Mouse (Mus musculus) testis, postnatal 14 days (tissue): Measurements from ENCODE around the gene Mrpl9.

ENCODE experiments used
- DNase-seq: peaks from one replicate; pipeline ENCODE4 v3.0.0; 2021; ENCODE audit warnings: low spot score

Gene Mrpl9

DNA sequence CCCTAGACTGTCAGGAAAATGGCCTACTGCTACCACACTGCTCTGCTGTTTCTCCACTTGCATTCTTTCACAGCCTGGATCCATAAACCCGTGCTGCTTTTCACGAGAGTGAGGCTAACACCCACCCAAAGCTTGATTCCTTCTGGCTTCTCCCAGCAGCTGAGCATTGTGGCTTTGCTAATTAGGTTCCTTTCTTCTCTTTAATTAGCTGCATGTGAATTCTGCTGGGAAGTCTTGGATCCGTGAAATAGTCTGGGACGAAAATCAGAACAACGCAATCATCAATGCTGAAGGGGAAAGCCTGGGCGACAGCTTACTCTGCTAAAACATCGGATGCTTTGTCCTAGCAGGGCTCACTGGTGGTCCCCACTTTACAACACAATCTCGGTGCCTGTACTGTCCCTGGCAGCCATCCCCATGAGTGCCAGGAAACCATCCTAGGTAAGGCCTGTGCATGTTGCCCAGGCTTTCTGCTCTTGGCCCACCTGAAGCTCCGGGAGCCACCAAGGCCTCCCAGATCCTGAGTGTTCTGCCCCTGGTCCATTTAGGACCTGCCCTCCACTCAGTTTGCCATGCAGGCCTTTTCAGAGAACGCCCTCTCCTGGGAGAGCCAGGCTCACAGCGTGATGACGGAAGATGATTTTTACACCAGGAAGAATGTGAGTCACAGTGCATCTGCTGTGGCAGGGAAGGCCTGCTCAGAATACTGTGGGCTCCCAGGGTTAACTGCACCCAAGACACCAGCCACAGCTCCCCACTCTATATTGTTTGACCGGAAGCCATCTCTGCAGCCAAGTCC lies 22.7 kb downstream of the Mrpl9 start:
- no peak for DNase-seq

DNA sequence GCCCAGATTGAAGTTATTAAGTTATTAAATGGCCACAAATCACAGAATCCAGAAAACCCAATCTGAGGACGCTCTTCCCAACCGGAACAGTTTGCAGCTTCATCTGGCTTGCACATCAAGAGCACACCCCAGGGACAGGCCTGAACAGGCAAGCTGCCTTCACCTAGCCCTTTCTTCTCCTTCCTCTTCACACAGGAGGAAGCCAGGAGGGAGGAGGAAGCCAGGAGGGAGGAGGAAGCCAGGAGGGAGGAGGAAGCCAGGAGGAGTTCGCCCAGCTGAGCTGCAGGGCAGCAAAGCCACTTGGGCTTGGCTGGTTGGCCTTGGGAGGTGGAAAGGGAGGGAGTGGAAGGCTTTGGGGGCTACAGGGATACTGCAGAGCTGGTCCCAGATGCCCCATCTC lies 25.8 kb downstream of the Mrpl9 start:
- no peak for DNase-seq

DNA sequence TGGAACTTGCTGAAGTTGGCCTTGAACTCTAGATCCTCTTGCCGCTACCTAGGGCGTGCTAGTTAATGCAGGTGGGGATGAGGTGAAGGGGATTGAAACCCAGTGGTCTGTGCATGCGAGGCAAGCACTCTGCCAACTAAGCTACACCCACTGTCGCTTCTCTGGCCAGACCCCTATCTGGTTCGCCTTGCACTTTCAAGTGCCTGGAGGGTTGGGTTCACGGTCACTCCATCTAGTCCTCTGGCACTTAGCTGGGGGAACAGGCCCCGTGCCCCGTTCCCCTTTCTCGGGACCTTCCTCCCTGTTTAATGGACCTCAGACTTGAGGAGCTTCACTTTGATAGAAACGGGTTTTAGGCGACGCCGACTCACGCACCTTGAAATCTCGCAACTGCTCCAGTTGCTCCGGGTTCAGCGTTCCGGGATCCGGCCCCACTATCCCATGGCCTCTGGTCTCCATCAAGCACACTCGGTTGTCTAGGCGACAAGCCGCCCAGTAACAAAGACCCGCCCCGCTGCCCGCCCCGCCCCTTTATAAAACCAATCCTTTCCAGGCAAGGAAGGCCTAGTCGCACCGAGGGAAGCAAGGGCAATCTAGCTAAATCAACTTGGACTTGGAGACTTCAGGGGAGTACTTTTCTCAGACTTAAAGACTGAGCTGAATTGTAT lies 29.5 kb downstream of the Mrpl9 start:
- peak; percentile 38 for DNase-seq

DNA sequence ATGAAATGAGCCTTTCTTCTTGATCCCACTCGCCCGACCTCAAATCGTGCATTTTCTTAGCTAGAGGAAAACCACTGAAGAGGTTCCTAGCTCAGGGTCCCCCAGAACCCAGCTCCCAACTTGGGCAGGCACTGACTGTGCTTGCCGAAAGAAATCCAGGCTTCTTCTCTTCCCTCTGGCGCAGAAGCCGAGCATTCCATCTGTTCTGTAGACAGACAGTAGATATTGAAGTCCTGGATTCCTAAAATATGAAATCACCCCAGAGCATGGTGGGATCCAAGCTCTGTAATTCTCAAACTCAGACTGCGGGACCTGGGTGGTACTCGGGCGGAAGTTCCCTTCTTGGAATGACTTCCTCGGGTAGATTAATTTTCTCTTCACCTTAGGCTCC lies 30.0 kb downstream of the Mrpl9 start:
- no peak for DNase-seq

DNA sequence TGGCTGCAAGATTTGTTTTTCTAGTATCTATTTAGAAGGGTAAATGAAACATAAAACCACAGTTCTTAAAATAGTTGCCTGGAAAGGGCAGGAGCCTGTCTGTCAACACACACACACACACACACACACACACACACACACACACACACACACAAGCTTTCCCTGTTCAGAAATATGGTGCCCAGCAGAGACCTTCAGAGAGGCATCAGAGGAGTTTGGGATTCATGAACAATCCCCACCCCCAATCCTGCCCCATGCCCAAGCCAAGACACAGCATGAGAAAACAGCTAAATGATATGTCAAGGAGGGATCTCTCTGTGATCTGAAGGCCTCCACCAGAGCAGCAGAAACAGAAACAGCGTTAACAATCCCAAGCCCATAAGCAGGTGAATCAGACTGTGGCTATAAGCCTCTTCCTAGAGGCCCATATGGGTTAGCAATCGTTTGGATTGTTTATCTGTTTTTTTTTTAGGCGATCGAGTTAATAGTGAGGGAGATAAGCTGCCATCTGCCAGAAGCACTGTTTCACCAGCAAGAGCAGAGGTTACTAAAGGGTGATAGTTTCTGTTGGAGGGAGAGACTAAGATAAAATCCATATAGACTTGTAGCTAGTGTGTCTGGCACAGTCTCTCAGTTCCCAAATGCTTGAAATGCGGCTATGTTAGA lies 30.6 kb downstream of the Mrpl9 start:
- no peak for DNase-seq

DNA sequence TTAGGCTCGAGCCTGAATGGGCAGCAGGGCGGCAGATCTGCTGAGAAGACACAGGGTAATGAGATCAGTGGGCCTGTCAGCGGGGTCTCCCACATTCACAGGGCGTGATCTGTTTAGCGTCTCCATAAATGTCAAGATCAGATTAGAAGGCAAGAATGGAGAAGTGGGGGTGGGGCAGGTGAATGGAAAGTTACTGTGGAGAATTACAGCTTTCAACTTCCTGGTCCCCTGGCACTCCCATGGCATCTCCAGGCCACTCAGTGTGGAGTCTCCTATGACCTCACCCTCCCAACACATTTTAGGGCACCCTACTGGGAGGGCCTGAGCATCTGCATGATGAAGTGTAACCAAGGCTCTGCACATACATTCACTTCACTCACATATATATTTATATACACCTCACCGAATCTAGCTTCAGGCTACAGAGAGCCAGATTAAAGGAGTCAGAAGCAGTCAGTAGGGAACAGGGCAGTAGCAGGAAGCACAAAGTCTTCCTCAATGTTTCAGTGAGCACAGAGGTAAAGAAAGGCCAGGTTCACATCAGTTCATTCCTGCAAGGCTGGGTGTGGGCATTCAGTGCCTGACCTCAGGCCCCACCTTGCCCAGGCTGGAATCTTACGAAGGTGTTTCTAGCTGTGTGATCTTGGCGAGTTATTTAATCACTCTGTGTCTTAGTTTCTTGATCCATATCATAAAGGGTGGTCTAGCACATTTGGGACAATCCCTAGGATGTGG lies 33.4 kb downstream of the Mrpl9 start:
- DNase-seq, result no peak

DNA sequence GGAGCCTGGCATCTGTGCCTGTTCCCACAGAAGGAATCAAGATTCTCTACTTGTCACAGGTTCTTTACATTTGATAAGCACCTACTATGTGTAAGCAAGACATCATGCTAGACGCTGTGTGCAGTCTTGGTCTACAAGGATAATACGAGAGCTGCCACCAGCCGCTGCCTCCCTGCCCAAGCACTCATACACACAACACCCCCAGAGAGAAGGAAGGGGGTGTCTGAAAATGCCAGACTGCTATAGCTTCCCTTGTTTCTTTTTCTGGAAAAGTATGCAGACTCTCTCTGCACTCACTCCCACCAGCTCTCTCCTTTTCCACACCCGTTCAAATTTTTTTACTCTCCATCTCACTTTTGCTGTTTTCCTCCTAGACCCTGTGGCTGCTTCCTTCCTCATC lies 34.3 kb downstream of the Mrpl9 start:
- no peak for DNase-seq

DNA sequence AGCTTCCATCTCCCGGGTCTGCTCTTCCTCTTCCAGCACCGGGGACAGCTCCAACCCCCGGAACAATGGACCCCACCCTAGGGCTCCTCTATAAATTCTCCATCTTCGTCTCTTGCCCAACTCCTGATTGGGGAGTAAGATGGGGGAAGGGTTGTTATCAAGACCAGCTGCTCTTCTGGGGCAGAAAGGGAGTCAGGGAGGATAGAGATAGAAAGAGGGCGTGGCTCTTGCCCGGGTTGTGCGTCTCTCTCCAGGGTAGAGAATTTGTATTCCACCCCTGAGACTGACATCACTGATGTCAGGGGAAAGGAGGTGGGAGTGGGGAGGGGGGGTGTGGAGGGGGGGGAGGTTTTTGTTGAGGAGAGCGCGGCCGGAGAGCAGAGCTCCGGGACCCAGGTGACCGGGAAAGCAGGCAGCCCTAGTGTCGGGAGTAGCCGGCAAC lies 34.9 kb downstream of the Mrpl9 start, which contains the start of gene Celf3:
Gene Celf3, plus strand, starts transcription at position 315 of the 442 bp plus-strand sequence.
- DNase-seq, result no peak

DNA sequence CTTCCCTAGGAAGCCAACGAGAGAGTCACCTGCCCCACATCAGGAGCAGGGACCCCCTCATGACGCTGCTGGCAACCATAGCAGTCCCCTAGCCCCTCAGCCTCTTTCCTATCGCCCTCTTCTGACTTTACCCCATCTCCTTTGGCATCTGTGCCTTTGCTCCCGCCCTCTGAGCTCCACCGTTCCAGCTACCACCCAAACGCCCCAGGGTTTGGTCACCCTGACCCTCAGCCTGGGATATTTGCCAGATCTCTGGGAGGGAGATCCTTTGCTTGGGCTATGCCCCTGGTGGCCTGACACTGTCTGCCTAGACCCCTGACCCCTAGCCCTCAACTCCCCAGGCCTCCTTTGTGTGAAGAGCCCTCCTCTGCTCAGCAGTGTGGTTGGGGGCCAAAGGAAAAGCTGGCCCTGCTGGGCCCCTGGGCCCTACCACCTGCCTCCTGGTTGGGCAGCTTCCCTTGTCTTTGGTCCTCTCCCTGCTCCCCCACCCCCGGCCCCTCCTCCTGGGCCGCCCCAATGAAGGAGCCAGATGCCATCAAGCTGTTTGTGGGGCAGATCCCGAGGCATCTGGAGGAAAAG lies 35.6 kb downstream of the Mrpl9 start:
- no peak for DNase-seq

DNA sequence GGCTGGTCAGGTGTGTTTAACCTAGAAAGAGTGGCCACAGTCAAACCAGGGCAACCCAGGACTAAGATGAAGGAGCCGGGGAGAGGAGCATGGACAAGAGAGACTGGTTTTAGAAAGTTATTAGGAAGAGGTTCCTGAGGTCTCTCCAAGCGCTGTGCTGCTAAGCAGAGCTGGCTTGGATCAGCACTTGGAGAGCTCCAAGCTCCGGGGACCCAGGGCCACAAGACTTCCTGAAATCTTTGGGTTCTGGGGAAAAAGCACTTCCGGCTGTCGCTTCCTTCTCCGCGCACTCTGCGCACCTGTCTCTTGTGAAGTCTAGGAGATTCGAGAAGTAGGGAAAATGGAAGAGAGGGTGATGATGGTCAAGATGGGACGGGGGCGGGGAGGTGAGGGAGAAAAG lies 36.4 kb downstream of the Mrpl9 start:
- DNase-seq, result no peak

DNA sequence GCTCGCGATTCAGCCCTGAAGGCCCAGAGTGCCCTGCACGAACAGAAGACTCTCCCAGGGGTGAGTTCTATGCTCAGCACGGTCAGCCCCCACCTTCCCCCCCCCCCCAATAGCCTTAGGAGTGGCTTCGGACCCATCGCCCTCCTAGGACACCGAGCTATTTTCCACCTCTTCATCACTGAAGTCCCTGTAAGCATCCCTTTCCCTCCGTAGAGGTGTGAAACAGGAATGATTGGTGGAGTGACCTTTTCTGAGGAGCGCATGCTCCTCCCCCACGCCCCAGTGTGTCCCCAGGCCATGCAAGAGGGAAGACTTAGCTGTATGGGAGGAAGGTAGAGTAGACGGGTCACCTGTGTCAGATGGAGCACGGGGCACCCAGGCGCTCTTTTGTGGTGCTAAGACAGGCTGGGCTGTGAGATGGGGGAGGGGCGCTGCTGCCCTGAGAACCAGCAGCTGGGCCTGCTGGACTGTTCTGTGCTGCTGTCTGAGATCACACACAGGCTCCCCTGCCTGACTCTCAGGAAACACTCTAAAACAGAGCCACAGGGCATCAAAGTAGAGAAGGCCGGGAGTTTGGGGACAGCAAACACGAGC lies 37.3 kb downstream of the Mrpl9 start, which contains the start of gene Riiad1:
Gene Riiad1, minus strand, starts transcription at position 51 of the 594 bp plus-strand sequence.
- no peak for DNase-seq

DNA sequence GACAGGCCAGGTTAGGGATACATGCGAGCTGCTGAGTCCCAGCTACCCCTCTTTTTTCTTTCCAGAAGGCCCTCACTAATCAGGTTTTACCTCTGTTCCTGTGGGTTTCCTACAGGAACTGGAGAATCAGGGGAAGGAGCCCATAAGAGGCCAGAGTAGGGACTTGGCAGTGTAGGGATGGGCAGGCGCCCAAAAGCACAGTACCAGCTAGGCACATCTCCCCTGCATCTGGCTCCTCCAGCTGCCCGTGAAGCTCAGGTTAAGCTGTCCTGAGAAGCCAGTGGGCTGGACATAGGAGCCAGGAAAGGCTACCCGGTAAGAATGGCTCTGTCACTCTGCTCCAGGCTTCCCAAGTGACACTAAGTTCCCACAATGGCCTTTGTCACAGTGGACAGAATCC lies 38.3 kb downstream of the Mrpl9 start:
- no peak for DNase-seq

DNA sequence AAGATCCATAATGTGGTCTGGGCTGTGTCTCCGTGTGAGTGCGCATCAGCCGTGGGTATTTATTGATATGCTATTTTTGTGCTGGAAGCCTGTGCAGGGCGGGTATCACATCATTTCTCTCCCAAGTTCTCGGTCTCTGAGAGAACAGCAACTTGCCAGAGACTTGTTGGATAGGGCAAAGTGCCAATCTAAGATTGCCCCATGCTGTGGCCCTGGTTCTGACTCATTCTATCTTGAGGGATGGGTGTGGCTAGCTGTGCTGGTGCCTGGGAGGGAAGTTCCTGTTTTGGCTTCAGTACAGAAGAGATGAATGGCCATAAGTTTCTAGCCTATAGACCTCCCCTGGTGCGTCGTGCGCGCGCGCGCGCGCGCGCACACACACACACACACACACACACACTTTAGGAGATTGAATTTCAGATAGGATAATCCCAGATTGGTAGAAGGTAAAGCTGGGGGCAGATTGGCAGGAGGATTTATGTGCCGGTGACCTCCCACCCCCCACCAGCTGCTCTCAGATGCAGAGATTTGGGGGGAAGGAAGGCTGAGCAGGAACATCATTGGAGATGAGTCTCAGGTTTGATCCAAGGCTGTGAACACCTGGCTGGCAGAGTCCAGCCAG lies 39.8 kb downstream of the Mrpl9 start:
- DNase-seq, result no peak

DNA sequence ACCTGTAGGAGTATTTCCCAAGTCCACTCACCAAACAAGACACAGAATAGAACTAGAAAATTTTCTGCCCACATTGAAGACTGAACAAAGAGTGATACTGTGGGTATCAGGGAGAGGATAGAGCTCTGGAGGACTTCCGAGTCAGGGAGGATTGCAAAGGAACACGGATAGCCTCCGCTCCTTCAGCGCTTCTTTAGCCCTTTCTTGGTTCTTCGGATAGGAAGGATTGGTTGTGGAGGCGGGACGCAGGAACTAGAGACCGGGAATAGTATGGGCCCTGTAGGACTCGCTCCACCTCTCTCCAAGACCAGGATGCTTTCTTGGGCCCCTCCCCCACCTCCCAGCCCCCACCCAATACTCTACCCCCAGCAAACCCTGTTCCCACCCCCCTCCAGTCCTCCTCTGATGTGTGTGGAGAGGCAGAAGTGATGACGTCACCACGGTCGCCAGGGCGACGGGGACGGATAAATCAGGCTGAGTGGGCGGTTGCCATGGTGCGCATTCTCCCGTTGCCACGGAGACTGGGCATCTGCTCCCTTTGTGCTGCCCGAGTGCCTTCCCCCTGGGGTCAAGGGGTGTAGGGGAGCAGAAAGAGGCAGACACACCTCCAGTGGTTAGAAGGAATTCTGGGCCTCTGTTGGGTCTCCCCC lies 40.8 kb downstream of the Mrpl9 start:
- peak; percentile 53 for DNase-seq

DNA sequence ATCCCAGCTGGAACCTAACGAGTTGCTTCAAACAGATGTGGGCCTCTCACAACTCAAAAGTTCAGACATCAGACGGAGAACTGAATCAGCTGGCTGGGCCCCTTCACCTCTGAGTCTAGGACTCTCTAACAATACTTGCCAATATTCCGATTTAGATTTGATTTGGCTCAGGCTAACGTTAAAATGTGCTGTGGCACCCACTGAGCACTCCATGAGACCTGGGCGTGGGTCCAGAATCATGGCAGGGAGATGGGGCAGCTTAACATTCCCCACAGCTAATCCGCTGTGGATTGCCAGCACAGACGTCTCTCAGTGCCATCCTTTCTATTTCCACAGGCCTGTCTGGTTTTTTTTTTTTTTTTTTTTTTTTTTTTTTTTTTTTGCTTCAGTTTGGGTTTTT lies 42.8 kb downstream of the Mrpl9 start:
- DNase-seq, result no peak

DNA sequence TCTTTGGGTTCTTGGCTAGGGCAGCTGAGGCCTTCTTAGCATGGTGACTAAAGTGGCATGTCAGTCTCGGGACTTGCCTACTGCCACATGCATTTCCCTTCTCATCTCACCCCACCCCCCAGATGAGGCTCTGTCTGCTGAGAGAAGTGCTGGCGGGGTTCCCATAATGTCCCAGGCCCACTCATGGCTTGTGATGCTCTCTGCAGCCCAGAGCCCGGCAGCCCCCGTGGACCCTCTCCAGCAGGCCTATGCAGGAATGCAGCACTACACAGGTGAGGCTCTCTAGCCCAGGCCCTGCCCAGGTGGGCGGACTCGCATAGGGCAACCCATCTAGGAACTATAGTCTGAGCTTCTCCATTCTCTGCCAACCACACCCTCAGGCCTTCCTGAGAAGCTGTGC lies 44.5 kb downstream of the Mrpl9 start:
- no peak for DNase-seq

DNA sequence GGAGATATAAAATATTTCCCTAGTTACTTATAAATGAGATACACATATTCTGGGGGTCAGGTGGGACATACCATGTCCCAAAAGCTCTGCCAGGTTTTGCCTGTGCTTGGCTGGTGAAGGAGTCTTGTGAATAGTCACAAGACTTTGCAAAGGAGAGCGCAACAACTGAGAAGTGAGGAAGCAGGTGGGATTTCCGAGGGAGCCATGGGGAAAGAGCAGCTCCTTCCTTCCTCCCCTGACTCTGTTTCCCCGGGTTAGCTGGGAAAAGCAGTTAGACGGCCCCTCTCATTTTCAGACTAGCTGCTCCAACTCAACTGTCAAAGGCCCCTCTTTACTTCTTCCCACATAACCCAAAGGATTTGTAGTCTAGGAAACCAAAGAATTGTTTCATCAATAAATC lies 54.0 kb downstream of the Mrpl9 start:
- DNase-seq, result no peak
